Mouse (Mus musculus) adrenal gland, postnatal 25 days (tissue): ENCODE results near the gene Olfr1323. TPM values are rescaled to one million over a fixed set of nuclear protein-coding genes. Genes with fewer than 3 reads are reported as not detected.

Experiments used
- DNase-seq: peaks from one replicate; pipeline ENCODE4 v3.0.0; 2021; ENCODE audit warnings: mixed read lengths
- long read RNA-seq: library from polyadenylated mRNA; stranded (forward); transcript quantifications from one replicate; pipeline ENCODE4 v2.0.0, GENCODE M21; 2021
- total RNA-seq: library from RNA; stranded (reverse); gene quantifications from 2 replicates; pipeline ENCODE4 v1.2.3, GENCODE M21; 2021

Olfr1323 gene
- not detected in 2 replicates for total RNA-seq
- long read RNA-seq, result 0 reads

- no peak for DNase-seq
These were observed at the start of gene Olfr1323 for GRCm38 (mm10) chrX:50019259-50019658. Olfr1323 (minus strand) TSS chrX:50019359.

- no peak for DNase-seq
These were observed 6.9 kb downstream of the Olfr1323 start for GRCm38 (mm10) chrX:50012242-50012641.

Other genes starting within 250 kb of the Olfr1323 start
- 0.81 and 1.2 TPM in 2 replicates for gene Igsf1, start 221.6 kb downstream of the Olfr1323 start, total RNA-seq
- not detected in 2 replicates for gene Olfr1322, start 127.9 kb downstream of the Olfr1323 start, total RNA-seq